Mouse (Mus musculus) embryonic fibroblast, embryonic 13.5 days (primary cell): ENCODE measurements around the gene Lin54.

Source experiments
- CTCF ChIP-seq: IDR thresholded peaks from 2 replicates; pipeline ENCODE4 v1.5.1; 2011; ENCODE audit warnings: mild to moderate bottlenecking, control low read depth, low read length, moderate library complexity, borderline replicate concordance; ENCODE audit not compliant: insufficient read depth
- POLR2A ChIP-seq: IDR thresholded peaks from 2 replicates; pipeline ENCODE4 v1.6.1; 2011; ENCODE audit warnings: low read depth, mild to moderate bottlenecking, control low read depth, low read length, moderate library complexity

DNA sequence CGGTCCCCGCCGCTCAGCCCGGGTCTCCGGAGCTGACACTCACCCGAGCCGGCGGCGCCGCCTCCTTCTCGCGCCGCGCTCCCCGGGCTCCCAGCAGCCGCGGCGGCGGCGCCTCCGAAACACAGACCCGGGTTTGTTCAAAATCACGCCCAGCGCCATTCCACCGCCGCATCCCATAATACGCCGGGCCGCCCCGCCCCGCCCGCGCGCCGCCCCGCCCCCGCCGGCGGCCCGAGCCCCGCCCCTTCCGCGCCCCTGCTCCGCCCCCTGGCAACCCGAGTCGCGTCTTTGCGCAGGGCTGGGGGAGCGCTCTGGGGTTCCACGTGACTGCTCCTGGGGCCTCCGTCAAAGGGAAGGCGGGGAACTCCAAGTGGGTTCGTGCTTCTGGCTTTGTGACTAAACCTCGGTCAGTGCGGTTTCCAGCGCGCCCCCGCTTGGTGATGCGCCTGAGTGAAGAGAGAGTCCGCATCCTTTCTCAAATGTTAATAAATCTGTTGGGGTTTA is at the start of gene Lin54:
- TF ChIP-seq CTCF: peak; percentile 45; the same call in 1 of the 2 replicates
- peak; percentile 18; the same call in 1 of the 2 replicates for TF ChIP-seq POLR2A
